Mouse (Mus musculus): ENCODE data around the gene Fasl.

GRCm38 (mm10) chr1:161781594-161781993 is 6.7 kb downstream of the Fasl start:
- no peak for TF ChIP-seq CTCF (IDR thresholded peaks at IDR 0.05; ENCODE audit: low read depth)
- TF ChIP-seq EP300 (optimal IDR thresholded peaks at IDR 0.05): no peak
